Mouse (Mus musculus): Measurements from ENCODE around the gene Car10.

GRCm38 (mm10) chr11:93565756-93566155, 467.9 kb downstream of the Car10 start:
- TF ChIP-seq POLR2A (IDR thresholded peaks at IDR 0.05; ENCODE audit: low read depth, low read length) = no peak
- TF ChIP-seq CTCF (conservative IDR thresholded peaks at IDR 0.05; ENCODE audit: insufficient read depth, insufficient read length, low read depth, low read length) = no peak
